Mouse (Mus musculus) neural tube, embryonic 11.5 days (tissue): ENCODE results near the gene Ttc29. TPM values are rescaled to one million over a fixed set of nuclear protein-coding genes. Genes with fewer than 3 reads are reported as not detected.
A peak's percentile ranks its signal among the peaks of the same experiment; 100 is the strongest.

Experiments used
- ATAC-seq: fragments of 200-750 bp; cut with Nextera tagmentation; 2 replicates; pipeline ENCODE4 v1.8.0; 2017; ENCODE audit warnings: moderate number of reproducible peaks, mild to moderate bottlenecking, moderate TSS enrichment, moderate library complexity; ENCODE audit not compliant: insufficient read depth, low FRiP score, low TSS enrichment
- DNase-seq: peaks from one replicate; pipeline ENCODE4 v3.0.0-alpha.2; 2015; ENCODE audit warnings: low spot score
- H3K27ac ChIP-seq: fragments of 300-500 bp; sonication (generic); 2 replicates; pipeline ENCODE4 v1.5.1; 2014; ENCODE audit warnings: low read depth, mild to moderate bottlenecking, low read length
- H3K27me3 ChIP-seq: fragments of 300-500 bp; sonication (generic); 2 replicates; pipeline ENCODE4 v1.6.1; 2014; ENCODE audit warnings: mild to moderate bottlenecking, low read length, mixed read lengths; ENCODE audit not compliant: control insufficient read depth, insufficient read depth
- H3K36me3 ChIP-seq: fragments of 300-500 bp; sonication (generic); 2 replicates; pipeline ENCODE4 v1.6.1; 2014; ENCODE audit warnings: mild to moderate bottlenecking, low read length, moderate library complexity, mixed read lengths; ENCODE audit not compliant: control insufficient read depth, insufficient read depth
- H3K4me1 ChIP-seq: fragments of 300-500 bp; sonication (generic); 2 replicates; pipeline ENCODE4 v1.6.1; 2014; ENCODE audit warnings: low read length, mixed read lengths; ENCODE audit not compliant: control insufficient read depth, insufficient read depth
- H3K4me2 ChIP-seq: fragments of 300-500 bp; sonication (generic); 2 replicates; pipeline ENCODE4 v1.6.1; 2014; ENCODE audit warnings: low read depth, mild to moderate bottlenecking, moderate library complexity
- H3K4me3 ChIP-seq: fragments of 300-500 bp; sonication (generic); 2 replicates; pipeline ENCODE4 v1.5.1; 2014; ENCODE audit warnings: low read depth, low read length
- H3K9ac ChIP-seq: fragments of 300-500 bp; sonication (generic); 2 replicates; pipeline ENCODE4 v1.6.1; 2014; ENCODE audit warnings: mild to moderate bottlenecking, low read length
- H3K9me3 ChIP-seq: fragments of 300-500 bp; sonication (generic); 2 replicates; pipeline ENCODE4 v1.6.1; 2016; ENCODE audit warnings: low read length; ENCODE audit not compliant: control insufficient read depth
- WGBS: fragments of 180-500 bp; shearing (Covaris S2); extraction: QIAGEN DNeasy Blood & Tissue Kit; methylation state at CpG from one replicate; pipeline ENCODE4 v1.1.7; 2014; 5-methylcytosine and 5-hydroxymethylcytosine counted together
- polyA plus RNA-seq: library from polyadenylated mRNA; unstranded; fragments of >200 nt; fragmentation: Nextera tagmentation; extraction: Ambion mirVana; gene quantifications from 2 replicates; pipeline ENCODE4 v1.2.1, GENCODE M21; 2014

Ttc29 gene
- polyA plus RNA-seq, 1 experiment from 2014 or later, result not detected

DNA sequence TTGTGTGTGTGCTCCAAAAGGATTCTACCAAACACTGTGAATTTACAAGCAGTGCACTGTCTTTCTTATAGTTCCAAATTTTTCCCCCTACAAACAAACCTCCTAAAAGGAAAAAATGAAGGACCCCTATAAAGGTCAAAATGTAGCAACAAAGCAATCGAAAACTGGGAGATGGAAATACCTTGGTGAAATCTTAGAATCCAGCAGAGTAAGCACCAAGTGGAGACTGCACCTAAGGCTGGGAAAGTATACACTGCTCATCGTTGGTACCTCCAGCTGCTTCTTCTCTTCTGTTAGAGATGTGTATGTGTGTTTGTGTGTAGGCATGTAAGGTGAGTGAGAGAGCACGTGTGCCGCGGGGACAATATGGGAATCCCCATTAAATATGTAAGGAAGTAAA, 220.2 kb downstream of the Ttc29 start:
- 0 out of 2 replicates have a peak, but pooled peaks cover 3% of the 10 kb centered on the region for H3K4me1 ChIP-seq
- 14% methylated on average over 5 of the region's 5 CpGs for WGBS
- H3K4me3 ChIP-seq, result no peak overlapping the region
- peaks cover 91% of the 10 kb centered on the region for H3K27me3 ChIP-seq
- H3K27ac ChIP-seq, result no peak overlapping the region
- no peaks in the 10 kb centered on the region for H3K36me3 ChIP-seq
- H3K9me3 ChIP-seq, result no peaks in the 10 kb centered on the region
- H3K9ac ChIP-seq, result no peak overlapping the region
- DNase-seq (no peak), ATAC-seq (no peak)
- H3K4me2 ChIP-seq, result no peak overlapping the region

DNA sequence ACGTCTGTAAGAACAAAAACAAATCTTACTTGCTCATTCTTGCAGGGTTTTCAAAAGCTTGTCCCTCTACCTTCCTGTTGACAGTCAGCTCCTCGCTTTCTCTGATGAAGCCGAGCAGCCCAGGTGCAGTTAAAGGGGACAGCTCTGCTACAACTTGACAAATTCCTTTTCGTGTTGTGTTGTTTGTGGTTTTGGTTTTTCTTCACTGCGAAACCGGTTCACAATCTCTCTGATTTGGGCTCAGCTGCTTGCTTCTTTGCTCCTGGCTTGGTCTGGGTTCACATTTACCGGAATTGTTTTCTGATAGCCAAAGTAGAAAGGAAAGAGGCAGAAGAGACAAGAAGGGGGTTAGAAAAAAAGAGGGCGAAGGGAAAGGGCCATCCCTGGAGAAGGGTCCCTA, 221.2 kb downstream of the Ttc29 start:
- H3K4me1 ChIP-seq, result 0 out of 2 replicates have a peak, but pooled peaks cover 3% of the 10 kb centered on the region
- no peak overlapping the region for H3K9ac ChIP-seq
- no peaks in the 10 kb centered on the region for H3K9me3 ChIP-seq
- H3K27me3 ChIP-seq, result peaks cover 93% of the 10 kb centered on the region
- WGBS, result 2% methylated on average over 8 of the region's 8 CpGs
- no peak overlapping the region for H3K27ac ChIP-seq
- H3K4me2 ChIP-seq, result 0 out of 2 replicates have a peak overlapping the region, but pooled peaks have one; percentile 1
- DNase-seq (no peak), ATAC-seq (no peak)
- H3K4me3 ChIP-seq, result peak overlapping the region; percentile 43
- H3K36me3 ChIP-seq, result no peaks in the 10 kb centered on the region

DNA sequence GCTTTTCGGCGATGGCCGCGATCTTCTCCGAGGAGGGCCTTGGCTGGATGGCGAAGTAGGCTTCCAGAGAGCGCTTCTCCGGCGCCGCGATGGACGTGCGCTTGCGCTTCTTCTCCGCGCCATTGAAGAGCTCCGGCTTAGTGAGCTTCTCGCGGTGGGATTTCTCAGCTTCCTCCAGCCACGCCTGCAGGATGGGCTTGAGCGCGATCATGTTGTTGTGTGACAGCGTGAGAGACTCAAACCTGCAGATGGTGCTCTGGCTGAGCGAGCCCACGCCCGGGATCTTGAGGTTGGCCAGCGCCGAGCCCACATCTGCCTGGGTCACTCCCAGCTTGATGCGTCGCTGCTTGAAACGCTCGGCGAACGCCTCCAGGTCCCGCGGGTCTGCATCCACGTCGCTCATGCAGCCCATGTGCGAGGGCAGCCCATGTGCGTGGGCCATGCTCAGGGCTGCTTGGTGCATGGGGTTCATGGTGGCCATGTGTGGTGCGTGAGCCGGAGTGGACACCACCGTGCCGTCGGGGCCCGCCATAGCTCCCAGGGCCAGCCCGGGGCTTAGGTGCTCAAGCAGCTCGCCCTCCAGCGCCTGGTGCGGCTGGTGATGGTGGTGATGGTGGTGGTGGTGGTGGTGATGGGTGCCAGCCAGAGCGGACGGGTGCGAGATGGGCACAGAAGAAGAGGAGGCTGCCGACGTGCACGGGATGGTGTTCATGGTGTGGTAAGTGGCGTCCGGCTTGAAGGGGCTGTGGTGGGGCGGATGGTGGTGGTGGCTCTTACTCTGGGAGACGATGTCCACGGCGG, 221.9 kb downstream of the Ttc29 start:
- Histone ChIP-seq H3K4me3 (peak overlapping the region; percentile 43), H3K4me2 (peak overlapping the region; percentile 69), H3K27me3 (peaks cover 90% of the 10 kb centered on the region), H3K4me1 (0 out of 2 replicates have a peak, but pooled peaks cover 3% of the 10 kb centered on the region), H3K36me3 (no peaks in the 10 kb centered on the region), H3K27ac (no peak overlapping the region), H3K9me3 (no peaks in the 10 kb centered on the region), H3K9ac (peak overlapping the region; percentile 14; the same call in 1 of the 2 replicates)
- ATAC-seq (no peak), DNase-seq (peak; percentile 57)
- under 1% methylated on average over 61 of the region's 62 CpGs for WGBS

DNA sequence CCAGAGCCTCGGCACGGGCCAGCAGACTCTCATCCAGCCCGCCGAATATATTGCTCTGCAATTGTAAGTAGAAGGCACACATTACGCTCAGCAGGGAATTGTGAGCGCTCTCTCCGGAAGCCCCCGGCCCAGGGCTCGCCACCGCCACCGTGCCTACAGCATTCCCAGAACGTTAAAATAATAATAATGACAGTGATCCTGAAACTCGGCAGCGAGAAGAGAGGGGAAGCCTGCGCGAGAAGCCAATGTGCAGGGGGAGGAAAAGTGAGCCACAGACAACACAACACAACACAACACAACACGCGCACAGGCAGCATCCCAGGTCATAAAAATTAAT, 222.5 kb downstream of the Ttc29 start:
- no peak for ATAC-seq
- Histone ChIP-seq H3K4me3 (peak overlapping the region; percentile 43), H3K36me3 (no peaks in the 10 kb centered on the region), H3K27ac (no peak overlapping the region), H3K4me2 (peak overlapping the region; percentile 69), H3K9ac (peak overlapping the region; percentile 14; the same call in 1 of the 2 replicates), H3K27me3 (peaks cover 90% of the 10 kb centered on the region), H3K4me1 (0 out of 2 replicates have a peak, but pooled peaks cover 3% of the 10 kb centered on the region), H3K9me3 (no peaks in the 10 kb centered on the region)
- DNase-seq, result no peak
- WGBS, result under 1% methylated on average over 18 of the region's 18 CpGs

DNA sequence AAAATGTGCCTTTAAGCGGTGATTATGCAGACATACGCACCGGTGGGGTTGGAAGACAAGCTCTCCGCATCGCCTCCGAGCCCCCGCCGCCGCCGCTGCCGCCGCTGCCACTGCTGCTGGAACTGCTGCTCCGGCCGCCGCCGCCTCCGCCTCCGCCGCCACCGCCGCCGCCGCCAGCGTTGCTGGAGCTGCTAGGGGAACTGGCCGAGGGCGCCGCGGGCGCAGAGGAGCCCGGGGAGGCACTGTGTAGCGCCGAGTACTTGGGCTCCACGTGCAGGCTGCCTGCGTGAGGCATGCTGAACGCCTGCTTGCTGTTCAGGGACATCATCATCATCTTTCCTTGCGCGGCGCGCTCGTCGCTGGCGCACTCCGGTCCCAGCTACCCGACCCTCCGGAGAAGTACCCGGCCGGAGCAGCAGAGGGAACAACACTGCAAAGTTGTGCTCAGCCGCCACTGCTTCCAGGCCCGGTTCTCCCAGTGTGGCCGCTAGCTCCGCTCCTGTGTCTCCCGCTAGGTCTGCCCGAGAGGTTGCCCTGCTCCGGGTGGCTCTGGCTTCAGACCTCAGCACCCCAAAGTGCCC, 223.1 kb downstream of the Ttc29 start, which contains the start of gene Pou4f2:
TSS of gene Pou4f2 (minus strand) at position 575 of the 581 bp plus-strand sequence.
- Histone ChIP-seq H3K9me3 (no peaks in the 10 kb centered on the region), H3K4me3 (peak within 1 kb of the TSS; percentile 43), H3K27ac (peak within 1 kb of the TSS; percentile 20; the same call in 1 of the 2 replicates), H3K27me3 (peaks cover 92% of the 10 kb centered on the region), H3K4me1 (0 out of 2 replicates have a peak, but pooled peaks cover 3% of the 10 kb centered on the region), H3K9ac (peak within 1 kb of the TSS; percentile 24; the same call in 1 of the 2 replicates), H3K4me2 (peak within 1 kb of the TSS; percentile 69), H3K36me3 (no peaks in the 10 kb centered on the region)
- WGBS, result under 1% methylated on average over 53 of the region's 54 CpGs
- DNase-seq (peak; percentile 74), ATAC-seq (peak; percentile 51)

DNA sequence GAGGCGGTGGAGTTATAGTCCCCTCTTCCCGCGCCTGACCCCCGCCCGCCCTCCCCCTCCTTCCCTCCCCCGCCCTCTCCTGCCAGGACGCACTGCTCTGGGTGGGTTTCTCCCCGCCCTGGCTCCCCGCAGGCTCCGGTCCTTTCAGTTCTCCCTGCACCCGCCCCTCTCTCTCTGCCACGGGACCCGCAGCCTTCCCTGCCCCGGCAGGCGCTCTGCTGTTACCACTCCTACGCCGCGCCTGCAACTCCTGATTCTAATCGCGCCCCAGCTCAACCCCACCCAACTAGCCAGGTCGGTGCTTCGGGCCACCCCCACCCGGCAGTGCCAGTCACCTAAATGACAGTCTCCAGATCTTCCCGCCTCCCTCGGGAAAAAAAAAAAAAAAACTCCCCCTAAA, 223.6 kb downstream of the Ttc29 start:
- Histone ChIP-seq H3K4me3 (peak overlapping the region; percentile 43), H3K27me3 (peaks cover 92% of the 10 kb centered on the region), H3K9me3 (no peaks in the 10 kb centered on the region), H3K9ac (0 out of 2 replicates have a peak overlapping the region, but pooled peaks have one; percentile 24), H3K36me3 (no peaks in the 10 kb centered on the region), H3K4me2 (peak overlapping the region; percentile 69), H3K4me1 (0 out of 2 replicates have a peak, but pooled peaks cover 3% of the 10 kb centered on the region), H3K27ac (0 out of 2 replicates have a peak overlapping the region, but pooled peaks have one; percentile 20)
- ATAC-seq, result peak; percentile 46; the same call in 1 of the 2 replicates
- DNase-seq, result no peak
- 0% methylated on average over 15 of the region's 25 CpGs for WGBS

DNA sequence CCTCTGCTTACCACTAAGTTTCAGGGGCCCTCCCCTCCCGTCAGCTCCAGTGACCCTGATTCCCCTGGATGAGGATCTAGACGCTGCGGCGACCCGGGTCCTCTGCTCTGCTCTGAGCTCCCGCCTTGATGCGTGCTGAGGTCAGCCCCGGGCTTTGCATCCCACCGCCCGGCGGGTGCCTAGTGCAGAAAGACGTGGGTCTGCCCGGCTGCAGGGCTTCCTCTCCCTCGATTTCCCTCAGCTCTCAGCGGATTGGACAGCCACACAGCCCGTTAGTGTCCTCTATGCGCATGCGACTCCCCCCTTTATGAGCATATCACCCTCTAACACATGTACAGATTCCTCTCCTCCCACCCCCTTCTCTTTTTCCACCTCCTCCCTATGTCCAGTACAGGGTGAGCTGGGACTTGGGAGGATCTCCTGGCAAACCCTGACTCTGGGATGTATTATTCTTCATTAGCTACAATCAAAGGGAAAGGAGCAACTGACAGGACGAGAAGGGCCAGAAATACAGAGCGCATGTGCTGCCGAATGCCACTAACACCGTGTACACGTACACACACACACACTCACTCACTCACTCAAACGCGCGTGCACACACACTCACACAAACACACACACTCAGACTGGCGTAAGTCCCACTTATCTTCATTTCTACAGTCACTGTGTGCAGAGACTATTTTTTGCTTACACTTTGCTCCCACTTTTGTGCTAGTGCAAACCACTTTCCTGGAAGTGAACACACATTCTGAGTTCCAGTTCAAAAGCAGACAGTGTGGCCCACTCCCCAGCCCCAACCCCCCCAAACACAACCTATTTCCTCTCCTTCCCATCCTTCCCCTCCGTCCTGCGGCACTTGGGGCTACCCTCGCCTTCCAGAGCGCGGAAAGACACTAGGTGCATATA, 224.3 kb downstream of the Ttc29 start:
- H3K36me3 ChIP-seq, result no peaks in the 10 kb centered on the region
- no peak overlapping the region for H3K9ac ChIP-seq
- H3K4me1 ChIP-seq, result 0 out of 2 replicates have a peak, but pooled peaks cover 3% of the 10 kb centered on the region
- H3K9me3 ChIP-seq, result no peaks in the 10 kb centered on the region
- ATAC-seq (peak; percentile 25), DNase-seq (peak; percentile 56)
- H3K27ac ChIP-seq, result no peak overlapping the region
- peaks cover 90% of the 10 kb centered on the region for H3K27me3 ChIP-seq
- WGBS, result 3% methylated on average over 32 of the region's 32 CpGs
- H3K4me3 ChIP-seq, result peak overlapping the region; percentile 43
- peak overlapping the region; percentile 69 for H3K4me2 ChIP-seq

DNA sequence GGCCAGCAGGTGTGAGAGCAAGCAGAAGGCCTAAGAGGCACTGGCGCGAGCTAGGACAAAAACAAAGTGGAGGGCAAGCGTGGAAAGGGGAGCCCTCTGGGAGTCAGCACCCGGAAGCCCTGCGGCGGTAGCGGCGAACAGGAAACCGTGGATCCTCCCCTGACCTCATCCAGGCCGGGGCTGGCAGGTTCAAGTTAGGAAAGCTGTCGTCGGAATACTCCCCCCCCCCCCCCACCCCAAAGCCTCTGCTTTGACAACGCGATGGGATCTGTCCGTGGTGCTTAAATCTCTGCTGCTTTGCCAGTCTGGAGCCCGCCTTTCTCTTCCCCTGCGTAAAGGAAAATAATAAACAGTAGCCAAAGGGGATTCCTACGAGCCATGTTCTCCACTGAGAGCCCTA, 225.0 kb downstream of the Ttc29 start:
- DNase-seq (peak; percentile 70), ATAC-seq (no peak)
- Histone ChIP-seq H3K27ac (no peak overlapping the region), H3K9me3 (no peaks in the 10 kb centered on the region), H3K36me3 (no peaks in the 10 kb centered on the region), H3K9ac (no peak overlapping the region), H3K27me3 (peaks cover 84% of the 10 kb centered on the region), H3K4me1 (0 out of 2 replicates have a peak, but pooled peaks cover 3% of the 10 kb centered on the region), H3K4me2 (peak overlapping the region; percentile 31), H3K4me3 (0 out of 2 replicates have a peak overlapping the region, but pooled peaks have one; percentile 8)
- WGBS, result under 1% methylated on average over 18 of the region's 18 CpGs
